Comparison of ENCODE assay signal across 26 mouse cellular contexts in the genomic region with DNA sequence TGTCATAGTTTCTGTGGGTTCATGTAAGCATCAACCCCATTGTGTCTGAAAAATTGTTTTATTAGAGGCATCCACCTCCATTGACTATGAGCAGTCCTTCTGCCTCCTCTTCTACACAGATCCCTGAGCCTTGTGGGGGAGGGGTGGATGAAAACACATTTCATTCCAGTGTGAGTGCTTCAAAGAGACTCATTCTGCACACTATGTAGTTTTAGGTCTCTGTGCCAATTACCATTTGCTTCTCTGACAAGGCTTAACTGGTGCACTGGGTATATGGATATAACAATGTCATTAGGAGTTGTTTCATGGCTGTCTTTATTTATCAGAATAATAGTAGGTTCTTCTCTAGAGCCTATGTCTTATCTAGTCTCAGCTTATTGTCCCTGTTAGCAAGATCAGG. TPM values are rescaled to one million over a fixed set of nuclear protein-coding genes. Genes with fewer than 3 reads are reported as not detected.
DNase-seq lines count a peak whose midpoint lies in the region; ATAC-seq and TF ChIP-seq lines count a peak whose summit lies in the region.
"Had no signal": no experiment of that assay in that cellular context is flagged by ENCODE, and none has a peak within 500 bp of the region (broad histone marks: within the 10 kb centered on the region; RNA-seq: fewer than 3 reads in every experiment).

No protein-coding gene starts in this region.

- no peaks in the 10 kb centered on the region for H3K4me1 ChIP-seq in hindbrain, postnatal 0 days (ENCODE audit: insufficient read depth, low read length)
- H3K4me1 ChIP-seq in hindbrain, embryonic 10.5 days (replicated peaks) = no peaks in the 10 kb centered on the region
- no peaks in the 10 kb centered on the region for H3K4me1 ChIP-seq in neural tube, embryonic 15.5 days
- H3K4me1 ChIP-seq in heart, embryonic 12.5 days (replicated peaks) = no peaks in the 10 kb centered on the region
- H3K4me1 ChIP-seq: embryonic facial prominence, embryonic 13.5 days; forebrain, embryonic 12.5 days; heart, embryonic 13.5 days had no signal

- H3K36me3 ChIP-seq in hindbrain, postnatal 0 days (ENCODE audit: insufficient read depth, low read length) = peaks cover 6% of the 10 kb centered on the region; the same call in 1 of the 2 replicates
- H3K36me3 ChIP-seq in hindbrain, embryonic 10.5 days = peaks cover 15% of the 10 kb centered on the region
- peaks cover 13% of the 10 kb centered on the region for H3K36me3 ChIP-seq in neural tube, embryonic 15.5 days
- H3K36me3 ChIP-seq in heart, embryonic 12.5 days = peaks cover 13% of the 10 kb centered on the region

- H3K4me3 ChIP-seq in hindbrain, postnatal 0 days (ENCODE audit: low read length) = no peak overlapping the region
- H3K4me3 ChIP-seq in hindbrain, embryonic 10.5 days = no peak overlapping the region
- no peak overlapping the region for H3K4me3 ChIP-seq in neural tube, embryonic 15.5 days (replicated peaks)
- H3K4me3 ChIP-seq in heart, embryonic 12.5 days = no peak overlapping the region
- H3K4me3 ChIP-seq: embryonic facial prominence, embryonic 13.5 days; forebrain, embryonic 12.5 days; gastrocnemius, adult 2 months; heart, embryonic 13.5 days had no signal

- H3K9ac ChIP-seq in hindbrain, postnatal 0 days (replicated peaks; ENCODE audit: low read length) = no peak overlapping the region
- no peak overlapping the region for H3K9ac ChIP-seq in neural tube, embryonic 15.5 days (replicated peaks)
- no peak overlapping the region for H3K9ac ChIP-seq in heart, embryonic 12.5 days
- H3K9ac ChIP-seq: embryonic facial prominence, embryonic 13.5 days; forebrain, embryonic 12.5 days; heart, embryonic 13.5 days; hindbrain, embryonic 14.5 days had no signal

- DNase-seq in adrenal gland, postnatal 14 days = peak; percentile 21
- DNase-seq in adrenal gland, postnatal 4 days (ENCODE audit: low spot score in 2 of 2) = no peak
- peak; percentile 24 for DNase-seq in hindbrain, postnatal 0 days (ENCODE audit: low spot score)
- no peak for DNase-seq in hindbrain, embryonic 10.5 days (ENCODE audit: low spot score)
- DNase-seq in neural tube, embryonic 10.5 days (ENCODE audit: extremely low spot score, low spot score) = no peak
- peak; percentile 8 for DNase-seq in adipocyte (ENCODE audit: low spot score)
- DNase-seq: cerebellum, adult 11 months; cerebellum, adult 9-10 months; cerebellum, postnatal 36 days; gastrocnemius, adult 2 months; gastrocnemius, postnatal 25 days; heart, postnatal 36 days; kidney, adult 11 months had no signal

- H3K27ac ChIP-seq in hindbrain, postnatal 0 days = no peak overlapping the region
- H3K27ac ChIP-seq in hindbrain, embryonic 10.5 days = no peak overlapping the region
- H3K27ac ChIP-seq in neural tube, embryonic 15.5 days (replicated peaks) = no peak overlapping the region
- no peak overlapping the region for H3K27ac ChIP-seq in heart, embryonic 12.5 days (ENCODE audit: poor library complexity, severe bottlenecking)
- H3K27ac ChIP-seq: embryonic facial prominence, embryonic 13.5 days; forebrain, embryonic 12.5 days; gastrocnemius, adult 2 months; heart, embryonic 13.5 days; hindbrain, embryonic 14.5 days had no signal

- H3K9me3 ChIP-seq in hindbrain, postnatal 0 days (ENCODE audit: low read length) = no peaks in the 10 kb centered on the region
- H3K9me3 ChIP-seq in hindbrain, embryonic 10.5 days = no peaks in the 10 kb centered on the region
- no peaks in the 10 kb centered on the region for H3K9me3 ChIP-seq in neural tube, embryonic 15.5 days (replicated peaks)
- H3K9me3 ChIP-seq in heart, embryonic 12.5 days (replicated peaks) = no peaks in the 10 kb centered on the region
- H3K9me3 ChIP-seq: embryonic facial prominence, embryonic 13.5 days; forebrain, embryonic 12.5 days; heart, embryonic 13.5 days had no signal

- TF ChIP-seq CTCF in hindbrain, postnatal 0 days (IDR thresholded peaks at IDR 0.05; ENCODE audit: low read depth) = no peak

- H3K4me2 ChIP-seq in hindbrain, postnatal 0 days (ENCODE audit: low read depth, low read length) = no peak overlapping the region
- no peak overlapping the region for H3K4me2 ChIP-seq in neural tube, embryonic 15.5 days
- no peak overlapping the region for H3K4me2 ChIP-seq in heart, embryonic 12.5 days
- H3K4me2 ChIP-seq: embryonic facial prominence, embryonic 13.5 days; forebrain, embryonic 12.5 days; heart, embryonic 13.5 days; hindbrain, embryonic 14.5 days had no signal

- H3K27me3 ChIP-seq in hindbrain, postnatal 0 days (ENCODE audit: insufficient read depth, low read length) = no peaks in the 10 kb centered on the region
- no peaks in the 10 kb centered on the region for H3K27me3 ChIP-seq in hindbrain, embryonic 10.5 days (ENCODE audit: insufficient read depth, poor library complexity, severe bottlenecking)
- no peaks in the 10 kb centered on the region for H3K27me3 ChIP-seq in neural tube, embryonic 15.5 days (replicated peaks)
- H3K27me3 ChIP-seq in heart, embryonic 12.5 days (replicated peaks) = no peaks in the 10 kb centered on the region
- H3K27me3 ChIP-seq: CH12.LX; embryonic facial prominence, embryonic 13.5 days; forebrain, embryonic 12.5 days; heart, embryonic 13.5 days had no signal

- no peak for ATAC-seq in hindbrain, postnatal 0 days
- ATAC-seq in neural tube, embryonic 15.5 days (ENCODE audit: low FRiP score) = peak; percentile 77
- no peak for ATAC-seq in heart, embryonic 12.5 days (ENCODE audit: insufficient number of reproducible peaks, low FRiP score)
- ATAC-seq: forebrain, embryonic 16.5 days had no signal

RNA-seq across cellular contexts. Expression of gene Mettl21e, which starts 32.4 kb away (rescaled TPM):
- total RNA-seq in adrenal gland, postnatal 14 days (2021) = not detected in 2 replicates
- under 1 TPM; 0.14 to 0.34 TPM for total RNA-seq in adrenal gland, postnatal 4 days (2021)
- not detected in 2 replicates for total RNA-seq in hindbrain, postnatal 0 days (2014; rRNA removed)
- not detected in 2 replicates for polyA plus RNA-seq in hindbrain, postnatal 0 days (2015; fragmentation: Nextera tagmentation; extraction: Ambion mirVana)
- not detected in 2 replicates for polyA plus RNA-seq in hindbrain, embryonic 10.5 days (2016; fragmentation: Nextera tagmentation; extraction: Ambion mirVana)
- 0.06 TPM in 1 of 2 replicates, not detected in the other for polyA plus RNA-seq in neural tube, embryonic 15.5 days (2015; fragmentation: Nextera tagmentation; extraction: Ambion mirVana)
- not detected in 2 replicates for polyA plus RNA-seq in heart, embryonic 12.5 days (2016; fragmentation: Nextera tagmentation; extraction: Ambion mirVana)
- total RNA-seq: adrenal gland, postnatal 36 days; CH12.LX; granulocyte monocyte progenitor cell, adult 5-6 weeks; heart, adult 8-10 months had no signal
- polyA plus RNA-seq: brain, embryonic 14.5 days; embryonic facial prominence, embryonic 13.5 days; forebrain, embryonic 12.5 days; heart, embryonic 13.5 days; hindbrain, embryonic 14.5 days; intestine, embryonic 14.5 days had no signal

RNA-seq across cellular contexts. Expression of gene Ercc5, which starts 38.9 kb away (rescaled TPM):
- 18.7 and 18.8 TPM in 2 replicates for total RNA-seq in adrenal gland, postnatal 14 days (2021)
- 10 to 100 TPM; 24.3 to 29.5 TPM for total RNA-seq in adrenal gland, postnatal 4 days (2021)
- total RNA-seq in hindbrain, postnatal 0 days (2014; rRNA removed) = 13.0 and 14.2 TPM in 2 replicates
- 19.8 and 21.0 TPM in 2 replicates for polyA plus RNA-seq in hindbrain, postnatal 0 days (2015; fragmentation: Nextera tagmentation; extraction: Ambion mirVana)
- 26.2 and 27.9 TPM in 2 replicates for polyA plus RNA-seq in hindbrain, embryonic 10.5 days (2016; fragmentation: Nextera tagmentation; extraction: Ambion mirVana)
- polyA plus RNA-seq in neural tube, embryonic 15.5 days (2015; fragmentation: Nextera tagmentation; extraction: Ambion mirVana) = 24.2 and 24.4 TPM in 2 replicates
- 16.8 and 19.1 TPM in 2 replicates for polyA plus RNA-seq in heart, embryonic 12.5 days (2016; fragmentation: Nextera tagmentation; extraction: Ambion mirVana)

Comparison
In these comparisons a context has a peak if more than half of its experiments do, and no peak if none do; other contexts are left out.
1. DNase-seq: peak in adrenal gland, postnatal 14 days (single experiment), hindbrain, postnatal 0 days (single experiment) and adipocyte (single experiment); none in adrenal gland, postnatal 4 days (0 of 2), hindbrain, embryonic 10.5 days (single experiment) and neural tube, embryonic 10.5 days (single experiment).